Mouse (Mus musculus) lung, postnatal 0 days (tissue): ENCODE measurements around the gene Pnpla2. TPM values are rescaled to one million over a fixed set of nuclear protein-coding genes. Genes with fewer than 3 reads are reported as not detected.

Experiments used
- ATAC-seq: fragments of 200-750 bp; cut with Nextera tagmentation; 2 replicates; pipeline ENCODE4 v1.8.0; 2017; ENCODE audit warnings: moderate library complexity
- DNase-seq: peaks from one replicate; pipeline ENCODE4 v3.0.0-alpha.2; 2016; ENCODE audit warnings: low spot score
- H3K27ac ChIP-seq: fragments of 300-500 bp; sonication (generic); 2 replicates; pipeline ENCODE4 v1.5.1; 2014; ENCODE audit warnings: antibody characterized with exemption, mild to moderate bottlenecking, low read length, mixed read lengths
- H3K27me3 ChIP-seq: fragments of 300-500 bp; sonication (generic); replicated peaks from 2 replicates; pipeline ENCODE4 v1.6.1; 2014; ENCODE audit warnings: low read length, mixed read lengths; ENCODE audit not compliant: insufficient read depth
- H3K36me3 ChIP-seq: fragments of 300-500 bp; sonication (generic); 2 replicates; pipeline ENCODE4 v1.6.1; 2014; ENCODE audit warnings: low read length, mixed read lengths; ENCODE audit not compliant: insufficient read depth
- H3K4me1 ChIP-seq: fragments of 300-500 bp; sonication (generic); 2 replicates; pipeline ENCODE4 v1.6.1; 2014; ENCODE audit warnings: antibody characterized with exemption, low read depth, low read length, mixed read lengths; ENCODE audit not compliant: insufficient read depth
- H3K4me2 ChIP-seq: fragments of 300-500 bp; sonication (generic); replicated peaks from 2 replicates; pipeline ENCODE4 v1.6.1; 2014; ENCODE audit warnings: low read depth, mild to moderate bottlenecking, low read length, moderate library complexity, mixed read lengths
- H3K4me3 ChIP-seq: fragments of 300-500 bp; sonication (generic); 2 replicates; pipeline ENCODE4 v1.5.1; 2014; ENCODE audit warnings: low read depth, low read length
- H3K9ac ChIP-seq: fragments of 300-500 bp; sonication (generic); replicated peaks from 2 replicates; pipeline ENCODE4 v1.6.1; 2014; ENCODE audit warnings: low read depth, mild to moderate bottlenecking
- H3K9me3 ChIP-seq: fragments of 300-500 bp; sonication (generic); 2 replicates; pipeline ENCODE4 v1.6.1; 2016; ENCODE audit warnings: low read length, mixed read lengths
- CTCF ChIP-seq: IDR thresholded peaks from 2 replicates; pipeline ENCODE4 v1.5.1; 2016; ENCODE audit warnings: antibody characterized with exemption, mild to moderate bottlenecking
- EP300 ChIP-seq: IDR thresholded peaks from 2 replicates; pipeline ENCODE4 v1.6.1; 2016; ENCODE audit warnings: antibody characterized with exemption, mild to moderate bottlenecking, control low read depth
- WGBS: fragments of 180-500 bp; shearing (Covaris S2); extraction: QIAGEN DNeasy Blood & Tissue Kit; methylation state at CpG from one replicate; pipeline ENCODE4 v1.1.7; 2014; 5-methylcytosine and 5-hydroxymethylcytosine counted together
- polyA plus RNA-seq: library from polyadenylated mRNA; unstranded; fragments of >200 nt; fragmentation: Nextera tagmentation; extraction: Ambion mirVana; gene quantifications from 2 replicates; pipeline ENCODE4 v1.2.1, GENCODE M21; 2015

Pnpla2 gene
- polyA plus RNA-seq, 1 experiment from 2014 or later, result 116 TPM

- H3K27ac ChIP-seq, result no peak overlapping the region
- ATAC-seq (no peak), DNase-seq (no peak)
- no peak overlapping the region for H3K4me2 ChIP-seq
- H3K9ac ChIP-seq, result no peak overlapping the region
- H3K9me3 ChIP-seq, result no peaks in the 10 kb centered on the region
- H3K27me3 ChIP-seq, result no peaks in the 10 kb centered on the region
- peaks cover 25% of the 10 kb centered on the region for H3K4me1 ChIP-seq
- no peaks in the 10 kb centered on the region for H3K36me3 ChIP-seq
- TF ChIP-seq CTCF (no peak), EP300 (no peak)
- no peak overlapping the region for H3K4me3 ChIP-seq
- WGBS, result 90% methylated on average over 12 of the region's 12 CpGs
Observed at GRCm38 (mm10) chr7:141438201-141438968, 16.6 kb upstream of the Pnpla2 start.

GRCm38 (mm10) chr7:141439140-141439679 is 15.8 kb upstream of the Pnpla2 start:
- TF ChIP-seq EP300 (no peak), CTCF (no peak)
- H3K4me3 ChIP-seq, result no peak overlapping the region
- no peak overlapping the region for H3K9ac ChIP-seq
- H3K4me2 ChIP-seq, result no peak overlapping the region
- H3K36me3 ChIP-seq, result no peaks in the 10 kb centered on the region
- H3K9me3 ChIP-seq, result no peaks in the 10 kb centered on the region
- ATAC-seq (no peak), DNase-seq (no peak)
- peaks cover 27% of the 10 kb centered on the region for H3K4me1 ChIP-seq
- 93% methylated on average over 10 of the region's 10 CpGs for WGBS
- H3K27ac ChIP-seq, result no peak overlapping the region
- no peaks in the 10 kb centered on the region for H3K27me3 ChIP-seq

- H3K4me2 ChIP-seq, result no peak overlapping the region
- peaks cover 21% of the 10 kb centered on the region for H3K4me1 ChIP-seq
- H3K9me3 ChIP-seq, result no peaks in the 10 kb centered on the region
- no peak overlapping the region for H3K4me3 ChIP-seq
- no peaks in the 10 kb centered on the region for H3K27me3 ChIP-seq
- ATAC-seq, result no peak
- no peak for DNase-seq
- H3K36me3 ChIP-seq, result no peaks in the 10 kb centered on the region
- 96% methylated on average over 11 of the region's 11 CpGs for WGBS
- TF ChIP-seq CTCF, result no peak
- TF ChIP-seq EP300, result no peak
- H3K9ac ChIP-seq, result no peak overlapping the region
- H3K27ac ChIP-seq, result no peak overlapping the region
Observed at GRCm38 (mm10) chr7:141439811-141440210, 15.2 kb upstream of the Pnpla2 start.

DNA sequence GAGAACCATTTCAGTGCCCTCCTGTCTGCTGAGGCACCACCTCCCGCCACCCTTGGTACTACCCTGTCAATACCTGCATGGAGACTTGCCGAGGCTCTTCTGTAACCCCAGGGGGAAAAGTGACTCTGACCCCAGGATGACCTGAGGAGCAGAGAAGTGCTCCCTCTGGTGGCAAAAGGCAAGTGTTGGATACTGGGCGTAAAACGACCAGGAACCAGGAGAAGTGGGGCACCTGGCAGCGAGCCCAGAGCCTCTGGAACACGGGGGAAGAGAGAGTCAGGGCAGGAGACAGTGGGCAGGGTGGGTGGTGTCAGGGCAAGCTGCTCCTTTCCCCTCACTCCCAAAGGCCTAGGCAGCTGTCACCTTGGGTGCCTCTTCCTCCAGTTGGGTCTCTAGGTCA is 14.4 kb upstream of the Pnpla2 start:
- Histone ChIP-seq H3K9me3 (no peaks in the 10 kb centered on the region), H3K4me1 (peaks cover 18% of the 10 kb centered on the region), H3K9ac (no peak overlapping the region), H3K27ac (no peak overlapping the region), H3K4me3 (no peak overlapping the region), H3K27me3 (no peaks in the 10 kb centered on the region), H3K4me2 (no peak overlapping the region), H3K36me3 (no peaks in the 10 kb centered on the region)
- peak; percentile 82 for DNase-seq
- no peak for TF ChIP-seq EP300
- peak; percentile 85 for TF ChIP-seq CTCF
- WGBS, result 20% methylated on average over 6 of the region's 6 CpGs
- 0 out of 2 replicates have a peak, but pooled peaks have one; percentile 7 for ATAC-seq

DNA sequence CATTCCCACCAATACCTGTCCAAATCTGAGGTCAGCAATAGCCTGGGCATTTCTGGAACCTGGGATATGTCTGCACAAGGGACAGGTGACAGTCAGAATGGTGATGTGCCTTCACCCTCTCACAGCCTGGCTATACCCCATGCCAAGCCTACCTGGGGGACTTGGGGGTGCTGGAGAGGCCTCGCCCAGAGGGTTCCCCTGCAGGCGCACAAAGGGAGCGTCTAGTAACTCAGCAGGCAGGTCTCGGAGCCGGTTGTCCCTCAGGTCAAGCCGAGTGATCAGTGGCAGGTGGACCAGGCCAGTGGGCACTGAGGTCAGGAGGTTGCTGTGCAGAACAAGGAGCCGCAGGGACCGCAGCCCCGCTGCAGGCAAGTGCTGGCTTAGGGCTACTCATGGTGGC is 13.5 kb upstream of the Pnpla2 start:
- Histone ChIP-seq H3K4me2 (no peak overlapping the region), H3K4me3 (no peak overlapping the region), H3K27ac (no peak overlapping the region), H3K9me3 (no peaks in the 10 kb centered on the region), H3K27me3 (no peaks in the 10 kb centered on the region), H3K36me3 (no peaks in the 10 kb centered on the region), H3K4me1 (peaks cover 17% of the 10 kb centered on the region), H3K9ac (no peak overlapping the region)
- ATAC-seq (no peak), DNase-seq (no peak)
- TF ChIP-seq CTCF, result no peak
- 92% methylated on average over 9 of the region's 9 CpGs for WGBS

DNA sequence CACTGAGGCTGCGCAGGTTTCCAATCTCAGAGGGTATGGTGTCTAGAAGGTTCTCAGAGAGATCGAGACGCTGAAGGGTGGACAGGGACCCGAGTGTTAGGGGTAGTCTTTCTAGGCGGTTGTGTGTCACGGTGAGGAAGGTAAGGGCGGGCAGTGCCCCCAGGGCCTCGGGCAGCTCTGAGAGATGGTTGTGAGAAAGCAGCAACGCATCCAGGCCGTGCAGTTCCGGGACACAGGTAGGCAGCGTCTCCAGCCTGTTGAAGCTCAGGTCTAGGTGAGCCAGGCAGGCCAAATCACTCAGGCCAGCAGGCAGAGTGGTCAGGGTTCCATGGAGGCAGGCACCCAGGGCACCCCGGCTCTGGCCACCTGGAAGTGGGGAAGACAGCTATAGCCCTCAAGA is 12.8 kb upstream of the Pnpla2 start:
- no peaks in the 10 kb centered on the region for H3K36me3 ChIP-seq
- WGBS, result 94% methylated on average over 13 of the region's 13 CpGs
- H3K4me1 ChIP-seq, result peaks cover 12% of the 10 kb centered on the region
- TF ChIP-seq EP300 (no peak), CTCF (no peak)
- H3K4me3 ChIP-seq, result no peak overlapping the region
- DNase-seq, result no peak
- no peaks in the 10 kb centered on the region for H3K9me3 ChIP-seq
- H3K27me3 ChIP-seq, result no peaks in the 10 kb centered on the region
- no peak overlapping the region for H3K4me2 ChIP-seq
- no peak for ATAC-seq
- H3K9ac ChIP-seq, result no peak overlapping the region
- H3K27ac ChIP-seq, result no peak overlapping the region
